Mouse (Mus musculus): Measurements from ENCODE around the gene Bola1.

DNA sequence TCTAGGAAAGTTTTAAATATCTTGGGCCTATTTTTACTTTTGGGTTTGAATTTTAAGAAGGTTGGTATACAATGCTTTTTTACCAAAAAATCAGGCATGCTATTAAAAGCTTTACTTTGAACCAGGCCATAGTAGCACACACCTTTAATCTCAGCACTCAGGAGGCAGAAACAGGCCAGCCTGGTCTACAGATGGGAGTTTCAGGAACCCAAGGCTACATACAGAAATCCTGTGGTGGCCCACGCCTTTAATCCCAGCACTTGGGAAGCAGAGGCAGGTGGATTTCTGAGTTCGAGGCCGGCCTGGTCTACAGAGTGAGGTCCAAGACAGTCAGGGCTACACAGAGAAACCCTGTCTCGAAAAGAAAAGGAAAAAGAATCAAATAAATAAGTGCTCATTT, 48.0 kb upstream of the Bola1 start:
- TF ChIP-seq EP300 (IDR thresholded peaks at IDR 0.05; ENCODE audit: insufficient read depth, low read depth, low read length) (no peak), CTCF (IDR thresholded peaks at IDR 0.05) (no peak)

Data from heart, adult 2 months (tissue).